ENCODE assay signal across 7 mouse cellular contexts in genomic region chr10:39572672-39573051, GRCm38 (mm10). TPM values are rescaled to one million over a fixed set of nuclear protein-coding genes. Genes with fewer than 3 reads are reported as not detected.
DNase-seq lines count a peak whose midpoint lies in the region; ATAC-seq and TF ChIP-seq lines count a peak whose summit lies in the region.

No protein-coding gene starts in this region.

- no peaks in the 10 kb centered on the region for H3K36me3 ChIP-seq in lung, embryonic 16.5 days (ENCODE audit: control insufficient read depth, insufficient read depth, low read length)
- no peaks in the 10 kb centered on the region for H3K36me3 ChIP-seq in embryonic facial prominence, embryonic 15.5 days
- H3K36me3 ChIP-seq in hindbrain, postnatal 0 days (ENCODE audit: insufficient read depth, low read length), result no peaks in the 10 kb centered on the region
- H3K36me3 ChIP-seq in neural tube, embryonic 12.5 days, result 0 out of 2 replicates have a peak, but pooled peaks cover 5% of the 10 kb centered on the region

- ATAC-seq in lung, embryonic 16.5 days (ENCODE audit: low read depth), result peak; percentile 48; the same call in 1 of the 2 replicates
- peak; percentile 49; the same call in 1 of the 2 replicates for ATAC-seq in embryonic facial prominence, embryonic 15.5 days (ENCODE audit: insufficient number of reproducible peaks, low FRiP score, low TSS enrichment, low read depth)
- peak; percentile 13; the same call in 1 of the 2 replicates for ATAC-seq in hindbrain, postnatal 0 days
- ATAC-seq in neural tube, embryonic 12.5 days (ENCODE audit: low FRiP score, low read depth), result peak; percentile 47

- no peaks in the 10 kb centered on the region for H3K27me3 ChIP-seq in lung, embryonic 16.5 days (ENCODE audit: control insufficient read depth, insufficient read depth, low read depth, low read length)
- no peaks in the 10 kb centered on the region for H3K27me3 ChIP-seq in embryonic facial prominence, embryonic 15.5 days
- no peaks in the 10 kb centered on the region for H3K27me3 ChIP-seq in hindbrain, postnatal 0 days (ENCODE audit: insufficient read depth, low read length)
- H3K27me3 ChIP-seq in neural tube, embryonic 12.5 days (replicated peaks), result no peaks in the 10 kb centered on the region

- DNase-seq in lung, postnatal 25 days (ENCODE audit: low spot score), result no peak
- DNase-seq in hindbrain, postnatal 0 days (ENCODE audit: low spot score), result no peak
- no peak for DNase-seq in ovary, postnatal 10 days (ENCODE audit: low spot score)
- no peak for DNase-seq in urinary bladder, adult 2 months (ENCODE audit: low spot score)

- no peak for TF ChIP-seq CTCF in hindbrain, postnatal 0 days (IDR thresholded peaks at IDR 0.05; ENCODE audit: low read depth)

- no peak overlapping the region for H3K27ac ChIP-seq in lung, embryonic 16.5 days (ENCODE audit: low read length)
- no peak overlapping the region for H3K27ac ChIP-seq in embryonic facial prominence, embryonic 15.5 days (replicated peaks)
- H3K27ac ChIP-seq in hindbrain, postnatal 0 days, result 0 out of 2 replicates have a peak overlapping the region, but pooled peaks have one; percentile 1
- H3K27ac ChIP-seq in neural tube, embryonic 12.5 days, result peak overlapping the region; percentile 57; the same call in 1 of the 2 replicates

- peaks cover 7% of the 10 kb centered on the region; the same call in 1 of the 2 replicates for H3K4me1 ChIP-seq in lung, embryonic 16.5 days (replicated peaks; ENCODE audit: control insufficient read depth, insufficient read depth, low read length)
- H3K4me1 ChIP-seq in embryonic facial prominence, embryonic 15.5 days, result peaks cover 56% of the 10 kb centered on the region
- peaks cover 15% of the 10 kb centered on the region; the same call in 1 of the 2 replicates for H3K4me1 ChIP-seq in hindbrain, postnatal 0 days (ENCODE audit: insufficient read depth, low read length)
- peaks cover 32% of the 10 kb centered on the region for H3K4me1 ChIP-seq in neural tube, embryonic 12.5 days

- H3K9me3 ChIP-seq in lung, embryonic 16.5 days (ENCODE audit: control insufficient read depth, low read length), result no peaks in the 10 kb centered on the region
- H3K9me3 ChIP-seq in embryonic facial prominence, embryonic 15.5 days (replicated peaks), result no peaks in the 10 kb centered on the region
- H3K9me3 ChIP-seq in hindbrain, postnatal 0 days (ENCODE audit: low read length), result no peaks in the 10 kb centered on the region
- H3K9me3 ChIP-seq in neural tube, embryonic 12.5 days, result no peaks in the 10 kb centered on the region

- no peak overlapping the region for H3K4me3 ChIP-seq in lung, embryonic 16.5 days (ENCODE audit: low read length)
- no peak overlapping the region for H3K4me3 ChIP-seq in embryonic facial prominence, embryonic 15.5 days (replicated peaks)
- no peak overlapping the region for H3K4me3 ChIP-seq in hindbrain, postnatal 0 days (ENCODE audit: low read length)
- no peak overlapping the region for H3K4me3 ChIP-seq in neural tube, embryonic 12.5 days

- H3K9ac ChIP-seq in lung, embryonic 16.5 days (ENCODE audit: low read length), result no peak overlapping the region
- H3K9ac ChIP-seq in embryonic facial prominence, embryonic 15.5 days, result no peak overlapping the region
- H3K9ac ChIP-seq in hindbrain, postnatal 0 days (replicated peaks; ENCODE audit: low read length), result no peak overlapping the region
- no peak overlapping the region for H3K9ac ChIP-seq in neural tube, embryonic 12.5 days

- WGBS in lung, embryonic 16.5 days, result 33% methylated on average over 6 of the region's 6 CpGs
- WGBS in embryonic facial prominence, embryonic 15.5 days, result 43% methylated on average over 6 of the region's 6 CpGs
- WGBS in hindbrain, postnatal 0 days, result 26% methylated on average over 6 of the region's 6 CpGs
- WGBS in neural tube, embryonic 12.5 days, result 25% methylated on average over 6 of the region's 6 CpGs

- no peak overlapping the region for H3K4me2 ChIP-seq in lung, embryonic 16.5 days (ENCODE audit: low read depth, low read length)
- no peak overlapping the region for H3K4me2 ChIP-seq in embryonic facial prominence, embryonic 15.5 days (replicated peaks)
- H3K4me2 ChIP-seq in hindbrain, postnatal 0 days (ENCODE audit: low read depth, low read length), result no peak overlapping the region
- no peak overlapping the region for H3K4me2 ChIP-seq in neural tube, embryonic 12.5 days (replicated peaks)

RNA-seq across cellular contexts. Expression of gene Traf3ip2, which starts 40.1 kb away (rescaled TPM):
- polyA plus RNA-seq in lung, embryonic 16.5 days (2015; fragmentation: Nextera tagmentation; extraction: Ambion mirVana), result 34.2 and 37.9 TPM in 2 replicates
- polyA plus RNA-seq in embryonic facial prominence, embryonic 15.5 days (2015; fragmentation: Nextera tagmentation; extraction: Ambion mirVana), result 22.2 and 22.3 TPM in 2 replicates
- total RNA-seq in hindbrain, postnatal 0 days (2014; rRNA removed), result 5.3 and 9.6 TPM in 2 replicates
- polyA plus RNA-seq in hindbrain, postnatal 0 days (2015; fragmentation: Nextera tagmentation; extraction: Ambion mirVana), result 5.7 and 6.2 TPM in 2 replicates
- 5.4 and 7.2 TPM in 2 replicates for polyA plus RNA-seq in neural tube, embryonic 12.5 days (2016; fragmentation: Nextera tagmentation; extraction: Ambion mirVana)
- 43.9 and 49.0 TPM in 2 replicates for polyA plus RNA-seq in urinary bladder, adult 2 months (2012; rRNA removed)

Comparison
In these comparisons a context has a peak if more than half of its experiments do, and no peak if none do; other contexts are left out.
1. H3K27ac ChIP-seq: peak in hindbrain, postnatal 0 days (single experiment) and neural tube, embryonic 12.5 days (single experiment); none in lung, embryonic 16.5 days (single experiment) and embryonic facial prominence, embryonic 15.5 days (single experiment).
2. Peak in every context shown above with its lines, with median percentiles within 50 percentile points of each other: ATAC-seq.